Mouse (Mus musculus) CH12.LX (cell line): ENCODE data around the gene Prkn. TPM values are rescaled to one million over a fixed set of nuclear protein-coding genes. Genes with fewer than 3 reads are reported as not detected.

ENCODE experiments used
- DNase-seq: peaks from one replicate; pipeline ENCODE4 v3.0.0-alpha.2; 2013; ENCODE audit errors: extremely low read depth
- H3K27ac ChIP-seq: 2 replicates; pipeline ENCODE4 v1.5.1; 2012; ENCODE audit warnings: low read depth, mild to moderate bottlenecking, control low read depth, moderate library complexity; ENCODE audit not compliant: insufficient read depth
- H3K27me3 ChIP-seq: replicated peaks from 2 replicates; pipeline ENCODE3; 2012; ENCODE audit warnings: inconsistent platforms
- H3K36me3 ChIP-seq, 2 experiments: replicated peaks in 1 of 2; 2 replicates each; pipeline versions ENCODE3 to v1.6.1; 2012; ENCODE audit warnings: inconsistent platforms in 1 of 2, low read length in 1 of 2, mild to moderate bottlenecking in 1 of 2, mixed read lengths in 1 of 2, moderate library complexity in 1 of 2; ENCODE audit not compliant: control insufficient read depth in 1 of 2, insufficient read depth in 1 of 2
- H3K4me1 ChIP-seq, 2 experiments: 2 replicates each; pipeline ENCODE4 v1.6.1; 2012; ENCODE audit warnings: inconsistent platforms in 1 of 2, moderate library complexity in 1 of 2; ENCODE audit not compliant: insufficient read depth in 2 of 2, control insufficient read depth in 1 of 2
- H3K4me2 ChIP-seq: 2 replicates; pipeline ENCODE4 v1.6.1; 2012; ENCODE audit warnings: low read depth, mild to moderate bottlenecking, control low read depth; ENCODE audit not compliant: poor library complexity, insufficient read depth, severe bottlenecking
- H3K4me3 ChIP-seq, 3 experiments: fragments of 150-350 bp in 1 of 3; sonication (generic) in 1 of 3; replicated peaks in 1 of 3; 2 replicates each; pipeline versions ENCODE3 to v1.5.1; 2011 to 2012; ENCODE audit warnings: low read depth in 2 of 3, low read length in 2 of 3, mild to moderate bottlenecking in 2 of 3, moderate library complexity in 2 of 3, control low read depth in 1 of 3, improper control_type of control experiment in 1 of 3, inconsistent platforms in 1 of 3, mixed read lengths in 1 of 3; ENCODE audit not compliant: poor library complexity in 1 of 3
- H3K79me2 ChIP-seq: replicated peaks from 2 replicates; pipeline ENCODE4 v1.6.1; 2012; ENCODE audit warnings: mild to moderate bottlenecking, moderate library complexity; ENCODE audit not compliant: control insufficient read depth, poor library complexity, insufficient read depth, severe bottlenecking; ENCODE audit errors: extremely low read depth
- H3K9ac ChIP-seq: 2 replicates; pipeline ENCODE4 v1.6.1; 2012; ENCODE audit warnings: low read depth, mild to moderate bottlenecking, control low read depth, moderate library complexity; ENCODE audit not compliant: insufficient read depth
- H3K9me3 ChIP-seq: replicated peaks from 2 replicates; pipeline ENCODE3; 2012; ENCODE audit warnings: low read length, inconsistent platforms, mixed read lengths
- BHLHE40 ChIP-seq: IDR thresholded peaks from 2 replicates; pipeline ENCODE4 v1.6.1; 2011; ENCODE audit warnings: mild to moderate bottlenecking, low read depth, low read length, improper control_type of control experiment
- CHD2 ChIP-seq: IDR thresholded peaks from 2 replicates; pipeline ENCODE4 v1.6.1; 2011; ENCODE audit warnings: low read length, improper control_type of control experiment
- E2F4 ChIP-seq: IDR thresholded peaks from 2 replicates; pipeline ENCODE4 v1.6.1; 2011; ENCODE audit warnings: low read depth, low read length, improper control_type of control experiment; ENCODE audit not compliant: insufficient replicate concordance
- ELF1 ChIP-seq: IDR thresholded peaks from 2 replicates; pipeline ENCODE4 v1.6.1; 2014; ENCODE audit warnings: low read depth, mild to moderate bottlenecking, inconsistent platforms, low read length, improper control_type of control experiment
- ETS1 ChIP-seq: conservative IDR thresholded peaks from 2 replicates; pipeline ENCODE4 v1.6.1; 2012; ENCODE audit warnings: low read depth, mild to moderate bottlenecking, inconsistent platforms, low read length, improper control_type of control experiment, moderate library complexity
- JUN ChIP-seq: IDR thresholded peaks from 2 replicates; pipeline ENCODE4 v1.6.1; 2011; ENCODE audit warnings: low read depth, mild to moderate bottlenecking, low read length, improper control_type of control experiment, moderate library complexity; ENCODE audit not compliant: insufficient read depth
- KAT2A ChIP-seq: IDR thresholded peaks from 2 replicates; pipeline ENCODE4 v1.6.1; 2012; ENCODE audit warnings: low read length, improper control_type of control experiment, inconsistent platforms; ENCODE audit not compliant: insufficient replicate concordance
- MAZ ChIP-seq: IDR thresholded peaks from 2 replicates; pipeline ENCODE4 v1.6.1; 2012; ENCODE audit warnings: low read depth, mild to moderate bottlenecking, inconsistent platforms, low read length, improper control_type of control experiment, moderate library complexity
- MEF2A ChIP-seq: IDR thresholded peaks from 2 replicates; pipeline ENCODE4 v1.6.1; 2014; ENCODE audit warnings: low read depth, mild to moderate bottlenecking, inconsistent platforms, low read length, improper control_type of control experiment, borderline replicate concordance
- MXI1 ChIP-seq: IDR thresholded peaks from 2 replicates; pipeline ENCODE4 v1.6.1; 2011; ENCODE audit warnings: mild to moderate bottlenecking, low read depth, low read length, improper control_type of control experiment
- MYC ChIP-seq: IDR thresholded peaks from 2 replicates; pipeline ENCODE4 v1.6.1; 2011; ENCODE audit warnings: low read depth, mild to moderate bottlenecking, improper control_type of control experiment, low read length
- NRF1 ChIP-seq: IDR thresholded peaks from 2 replicates; pipeline ENCODE4 v1.6.1; 2014; ENCODE audit warnings: low read depth, mild to moderate bottlenecking, inconsistent platforms, low read length, improper control_type of control experiment, moderate library complexity
- PAX5 ChIP-seq: IDR thresholded peaks from 2 replicates; pipeline ENCODE4 v1.6.1; 2012; ENCODE audit warnings: low read length, inconsistent platforms, mixed read lengths
- POLR2AphosphoS2 ChIP-seq: IDR thresholded peaks from 2 replicates; pipeline ENCODE4 v1.6.1; 2011; ENCODE audit warnings: low read depth, low read length, improper control_type of control experiment
- TBP ChIP-seq: conservative IDR thresholded peaks from 2 replicates; pipeline ENCODE4 v1.6.1; 2011; ENCODE audit warnings: low read depth, low read length, improper control_type of control experiment
- TCF12 ChIP-seq: IDR thresholded peaks from 2 replicates; pipeline ENCODE4 v1.6.1; 2014; ENCODE audit warnings: low read depth, mild to moderate bottlenecking, inconsistent platforms, low read length, improper control_type of control experiment
- ZC3H11A ChIP-seq: IDR thresholded peaks from 2 replicates; pipeline ENCODE4 v1.6.1; 2012; ENCODE audit warnings: low read depth, mild to moderate bottlenecking, inconsistent platforms, low read length, improper control_type of control experiment
- dilution Hi-C: fragments of 300-500 bp; cut with MboI; formaldehyde crosslinking; loops from 2 replicates; pipeline ENCODE4 v1.14.3; 2020; ENCODE audit warnings: low sequenced_read_pairs; ENCODE audit not compliant: extremely low pct_unique_long_range_greater_than_20kb, extremely low pct_ligation_motif_present
- in situ Hi-C: fragments of 300-500 bp; cut with MboI; formaldehyde crosslinking; loops from 3 replicates; pipeline ENCODE4 v1.14.3; 2019; ENCODE audit warnings: low sequenced_read_pairs, low pct_ligation_motif_present, low pct_unique_long_range_greater_than_20kb, mixed read lengths
- polyA plus RNA-seq: library from polyadenylated mRNA; unstranded; fragments of >175 nt; gene quantifications from 2 replicates; pipeline ENCODE4 v1.2.1, GENCODE M21; 2012; ENCODE audit warnings: low read depth; ENCODE audit not compliant: insufficient read length
- total RNA-seq, 2 experiments: library from RNA; depleted of rRNA; stranded (reverse); fragments of 300-350 nt in 1 of 2; fragments of >200 nt in 1 of 2; gene quantifications; 2 replicates each; pipeline ENCODE4 v1.2.3; 2012 to 2014

The Prkn gene
- total and polyA plus RNA-seq, 3 experiments = 0.08 TPM; not detected in 2

- no peak for DNase-seq
- TF ChIP-seq TBP (no peak), CHD2 (no peak), E2F4 (no peak), MAZ (no peak), ETS1 (no peak), TCF12 (no peak), BHLHE40 (no peak), MYC (no peak), ELF1 (no peak)
- TF ChIP-seq, all 38 proteins: peak for 0
- H3K4me1 ChIP-seq = no peaks in the 10 kb centered on the region
- H3K27me3 ChIP-seq = no peaks in the 10 kb centered on the region
- H3K9me3 ChIP-seq = no peaks in the 10 kb centered on the region
- H3K4me3 ChIP-seq = no peak overlapping the region
- in situ Hi-C loops = no loop called here
- dilution Hi-C loops = no loop called here
- no peak overlapping the region for H3K27ac ChIP-seq
- no peak overlapping the region for H3K4me2 ChIP-seq
- H3K79me2 ChIP-seq = no peaks in the 10 kb centered on the region
- no peak overlapping the region for H3K9ac ChIP-seq
- no peaks in the 10 kb centered on the region for H3K36me3 ChIP-seq
Measured at GRCm38 (mm10) chr17:11354348-11354747, 514.2 kb downstream of the Prkn start.

DNA sequence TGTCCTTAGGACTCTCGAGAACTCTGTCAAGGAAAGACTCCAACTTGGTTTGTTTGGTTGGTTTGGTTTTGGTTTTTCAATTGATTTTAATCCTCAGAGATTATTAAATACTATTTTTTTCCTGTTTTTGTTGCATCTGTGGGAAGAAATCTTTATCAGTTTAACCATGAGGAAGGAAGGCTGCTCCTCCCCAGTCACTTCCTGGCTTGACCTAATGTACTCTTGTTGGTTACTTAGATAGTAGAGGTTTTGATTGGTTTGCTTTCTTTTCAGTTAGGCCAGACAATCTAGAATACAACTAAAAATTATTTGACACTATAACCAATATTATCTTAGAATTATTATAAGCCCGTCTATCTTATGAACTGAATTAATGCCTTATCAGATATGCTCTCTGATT is 535.3 kb downstream of the Prkn start:
- Histone ChIP-seq H3K27me3 (no peaks in the 10 kb centered on the region), H3K9ac (no peak overlapping the region), H3K9me3 (no peaks in the 10 kb centered on the region), H3K4me1 (no peaks in the 10 kb centered on the region), H3K79me2 (no peaks in the 10 kb centered on the region), H3K4me2 (no peak overlapping the region), H3K36me3 (no peaks in the 10 kb centered on the region), H3K4me3 (no peak overlapping the region), H3K27ac (no peak overlapping the region)
- in situ Hi-C loops (no loop called here), dilution Hi-C loops (no loop called here)
- no peak for TF ChIP-seq POLR2AphosphoS2
- TF ChIP-seq MEF2A = no peak
- no peak for TF ChIP-seq ZC3H11A
- no peak for TF ChIP-seq MXI1
- no peak for TF ChIP-seq PAX5
- no peak for TF ChIP-seq KAT2A
- TF ChIP-seq NRF1 = no peak
- no peak for TF ChIP-seq JUN
- DNase-seq = no peak
